Mouse (Mus musculus) E14TG2a.4 (cell line): ENCODE measurements at regions not wholly inside any gene's neighbourhood (a gene's known extent, or its start where the extent isn't known, plus 50 kb on each side); places are given as distances from the start of the nearest gene placed in this dataset.

Experiments used
- H3K27me3 ChIP-seq: 2 replicates; pipeline ENCODE4 v1.6.1; 2014; ENCODE audit warnings: low read length, control low read depth; ENCODE audit not compliant: insufficient read depth
- H3K36me3 ChIP-seq: 2 replicates; pipeline ENCODE4 v1.6.1; 2014; ENCODE audit warnings: low read length, control low read depth; ENCODE audit not compliant: insufficient read depth
- H3K4me1 ChIP-seq: replicated peaks from 2 replicates; pipeline ENCODE4 v1.6.1; 2014; ENCODE audit warnings: low read depth, low read length, control low read depth
- H3K4me3 ChIP-seq: replicated peaks from 2 replicates; pipeline ENCODE4 v1.5.1; 2014; ENCODE audit warnings: mild to moderate bottlenecking, low read length
- H3K9me3 ChIP-seq: 2 replicates; pipeline ENCODE4 v1.6.1; 2014; ENCODE audit warnings: low read length, control low read depth
- CTCF ChIP-seq: conservative IDR thresholded peaks from 2 replicates; pipeline ENCODE4 v1.5.1; 2014; ENCODE audit warnings: low read length
- NANOG ChIP-seq: IDR thresholded peaks from 2 replicates; pipeline ENCODE4 v1.6.1; 2014; ENCODE audit warnings: borderline replicate concordance, low read length, mixed read lengths
- POU5F1 ChIP-seq: IDR thresholded peaks from 2 replicates; pipeline ENCODE4 v1.6.1; 2014; ENCODE audit warnings: low read length, borderline replicate concordance

DNA sequence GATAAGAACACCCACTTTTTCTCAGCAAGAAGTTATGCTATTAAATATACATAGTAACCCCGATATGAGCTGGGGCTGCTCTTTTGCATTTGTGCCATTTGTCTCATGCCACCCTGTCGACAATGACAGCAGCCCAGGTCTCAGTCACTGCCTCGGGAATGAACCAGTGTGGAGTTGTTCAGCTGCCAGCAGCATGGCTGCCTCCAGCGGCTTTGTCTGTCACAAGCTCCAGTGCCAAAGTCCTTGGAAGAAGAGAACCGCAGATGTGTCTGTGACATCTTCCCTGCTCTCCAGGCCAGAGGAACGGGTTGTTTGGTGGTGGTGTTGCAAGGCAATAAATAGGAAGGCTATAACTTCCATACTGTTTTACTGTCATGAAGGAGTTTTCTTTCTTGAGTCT lies 130.7 kb downstream of the Cep170 start:
- H3K9me3 ChIP-seq: no peaks in the 10 kb centered on the region
- peaks cover 4% of the 10 kb centered on the region for H3K27me3 ChIP-seq
- H3K36me3 ChIP-seq: no peaks in the 10 kb centered on the region
- H3K4me1 ChIP-seq: 0 out of 2 replicates have a peak, but pooled peaks cover 3% of the 10 kb centered on the region
- H3K4me3 ChIP-seq: no peak overlapping the region
- TF ChIP-seq POU5F1 (no peak), CTCF (no peak), NANOG (no peak)

DNA sequence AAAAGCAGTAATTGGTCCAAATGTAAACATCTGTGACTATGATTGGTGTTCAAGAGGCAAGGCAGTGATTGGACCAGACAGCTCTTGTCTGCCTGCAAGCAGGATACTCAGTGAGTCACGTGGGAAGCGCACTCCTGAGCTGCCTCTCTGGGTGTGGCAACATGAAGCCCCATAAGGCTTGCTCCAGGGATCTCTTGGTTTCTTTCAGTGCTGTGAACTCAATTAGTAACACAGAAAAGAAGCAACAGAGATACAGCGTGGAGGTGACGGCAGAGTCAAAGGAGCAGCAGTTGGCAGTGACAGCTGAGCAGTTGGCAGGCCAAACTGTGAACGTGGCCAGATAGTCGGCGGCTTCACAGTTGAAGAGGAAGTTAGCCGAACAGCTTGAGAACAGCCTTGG lies 131.9 kb downstream of the Cep170 start:
- no peaks in the 10 kb centered on the region for H3K9me3 ChIP-seq
- H3K27me3 ChIP-seq: peaks cover 4% of the 10 kb centered on the region
- H3K4me1 ChIP-seq: 0 out of 2 replicates have a peak, but pooled peaks cover 3% of the 10 kb centered on the region
- H3K36me3 ChIP-seq: no peaks in the 10 kb centered on the region
- no peak overlapping the region for H3K4me3 ChIP-seq
- TF ChIP-seq NANOG: no peak
- TF ChIP-seq POU5F1: no peak
- TF ChIP-seq CTCF: no peak

DNA sequence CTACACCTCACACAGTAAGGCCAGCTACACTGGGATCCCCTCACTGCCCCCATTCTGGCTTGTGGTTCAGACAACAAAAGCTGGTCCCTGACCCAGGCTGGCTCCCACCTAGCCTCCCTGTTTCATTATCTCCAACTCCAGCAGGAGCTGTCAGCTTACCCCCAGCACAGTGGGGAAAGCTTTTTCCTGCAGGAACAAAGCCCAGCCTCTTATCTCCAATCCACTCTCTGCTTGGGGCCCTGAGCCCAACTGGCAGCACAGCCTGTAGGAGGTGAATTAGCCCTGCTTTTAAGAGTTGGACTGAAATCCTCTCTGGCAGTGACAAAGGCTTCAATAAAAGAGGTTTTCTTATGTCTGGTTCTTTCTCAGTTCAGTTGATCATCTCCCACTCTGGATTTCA lies 138.7 kb downstream of the Cep170 start:
- TF ChIP-seq POU5F1 (no peak), NANOG (no peak), CTCF (no peak)
- no peak overlapping the region for H3K4me3 ChIP-seq
- H3K27me3 ChIP-seq: no peaks in the 10 kb centered on the region

DNA sequence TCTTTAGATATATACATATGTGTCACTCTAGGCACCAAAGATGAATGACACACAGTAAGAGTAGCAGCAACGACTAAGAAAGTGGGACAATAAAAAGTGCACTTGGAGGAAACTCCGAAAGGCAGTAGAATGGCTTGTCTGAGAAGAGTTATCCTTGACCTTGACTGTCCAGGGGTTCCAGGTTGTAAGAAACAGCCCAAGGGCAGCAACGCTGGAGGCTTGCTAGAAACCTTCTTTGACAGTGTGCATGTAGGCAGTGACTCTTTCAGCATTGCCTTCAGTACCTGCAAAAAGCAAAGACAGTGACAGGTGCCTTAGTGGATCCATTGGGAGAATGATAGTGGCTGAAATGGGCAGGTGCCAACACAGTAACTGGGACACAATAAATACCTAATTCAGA lies 142.8 kb downstream of the Cep170 start:
- Histone ChIP-seq H3K9me3 (peaks cover 10% of the 10 kb centered on the region), H3K27me3 (no peaks in the 10 kb centered on the region), H3K4me1 (no peaks in the 10 kb centered on the region), H3K36me3 (no peaks in the 10 kb centered on the region), H3K4me3 (no peak overlapping the region)
- TF ChIP-seq CTCF (no peak), POU5F1 (no peak), NANOG (no peak)

More for the DNA sequence above, 138.7 kb downstream of the Cep170 start:
- Histone ChIP-seq H3K9me3 (no peaks in the 10 kb centered on the region), H3K4me1 (no peaks in the 10 kb centered on the region), H3K36me3 (no peaks in the 10 kb centered on the region)

DNA sequence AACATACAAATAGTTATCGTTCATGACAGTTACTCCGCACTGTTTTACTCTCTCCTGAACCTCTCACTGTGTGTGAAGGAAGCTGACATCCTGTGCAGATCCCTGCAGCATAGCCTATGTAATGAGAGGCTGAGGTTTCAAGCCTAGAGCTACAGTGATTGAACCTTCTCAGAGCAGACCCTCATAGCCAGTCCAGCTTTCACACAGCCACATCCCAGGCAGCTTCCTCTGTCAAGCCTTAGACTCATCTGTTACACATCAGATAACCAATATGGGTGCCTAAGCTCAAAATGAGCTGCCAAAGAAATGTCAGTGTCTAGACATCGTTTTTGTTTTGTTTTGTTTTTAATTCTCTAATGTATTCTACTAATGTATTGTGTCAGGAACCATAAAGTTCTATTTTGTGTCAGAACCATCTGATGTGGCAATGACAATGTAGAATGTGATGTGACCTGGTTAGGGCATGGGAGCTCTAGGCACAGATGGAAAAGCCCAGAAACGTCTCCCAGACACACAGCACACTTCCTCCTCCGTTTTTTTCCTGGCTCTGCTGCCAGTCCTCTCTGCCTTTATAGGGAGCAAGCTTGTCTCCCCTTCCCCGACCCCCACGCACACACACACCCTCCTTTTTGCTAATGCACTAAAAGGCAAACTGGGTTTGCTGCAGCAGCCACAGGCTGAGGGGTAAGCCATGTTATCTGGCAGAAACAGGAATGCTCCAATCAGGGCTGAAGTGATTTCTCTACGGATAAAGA lies 146.1 kb downstream of the Cep170 start:
- H3K9me3 ChIP-seq: peaks cover 23% of the 10 kb centered on the region
- TF ChIP-seq POU5F1 (no peak), CTCF (no peak), NANOG (no peak)
- no peaks in the 10 kb centered on the region for H3K36me3 ChIP-seq
- H3K4me1 ChIP-seq: no peaks in the 10 kb centered on the region
- H3K27me3 ChIP-seq: no peaks in the 10 kb centered on the region
- H3K4me3 ChIP-seq: no peak overlapping the region

DNA sequence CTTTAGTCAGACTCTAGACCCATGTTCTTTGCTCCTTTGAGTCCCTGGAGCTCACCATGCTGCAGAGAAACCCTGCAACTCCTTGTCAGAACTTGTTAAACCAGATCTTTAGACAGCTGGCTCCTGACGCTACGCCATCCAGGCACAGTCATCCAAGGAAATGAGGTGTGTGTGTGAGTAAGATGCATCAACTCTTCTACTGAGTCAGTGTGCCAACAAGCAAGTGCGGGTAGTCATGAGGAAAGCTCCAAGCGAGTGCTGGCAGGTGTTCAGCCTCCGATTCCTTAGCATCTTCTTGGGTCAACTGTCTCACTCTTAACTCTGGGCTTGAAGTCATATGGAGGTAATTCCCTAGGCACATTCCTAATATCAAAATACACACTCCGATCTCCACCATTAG lies 153.6 kb downstream of the Cep170 start:
- no peaks in the 10 kb centered on the region for H3K4me1 ChIP-seq
- TF ChIP-seq NANOG (no peak), POU5F1 (no peak), CTCF (no peak)
- H3K9me3 ChIP-seq: peaks cover 9% of the 10 kb centered on the region
- H3K36me3 ChIP-seq: no peaks in the 10 kb centered on the region
- H3K27me3 ChIP-seq: no peaks in the 10 kb centered on the region
- no peak overlapping the region for H3K4me3 ChIP-seq

DNA sequence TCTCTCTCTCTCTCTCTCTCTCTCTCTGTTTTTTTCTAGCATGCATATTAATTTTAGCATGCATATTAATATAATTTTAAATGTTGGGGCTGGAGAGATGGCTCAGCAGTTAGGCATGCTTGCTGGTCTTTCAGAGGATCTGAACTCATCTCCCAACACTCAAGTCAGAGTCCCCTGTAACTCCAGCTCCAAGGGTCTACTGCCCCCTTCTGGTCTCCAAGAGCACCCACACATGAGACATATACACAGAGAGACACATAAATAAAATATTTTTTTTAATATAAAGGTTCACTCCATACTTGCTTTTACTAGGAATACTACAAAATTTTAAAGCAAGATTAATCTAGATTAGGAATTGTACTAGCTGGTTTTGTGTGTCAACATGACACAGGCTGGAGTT lies 155.2 kb downstream of the Cep170 start:
- Histone ChIP-seq H3K27me3 (no peaks in the 10 kb centered on the region), H3K4me1 (no peaks in the 10 kb centered on the region), H3K36me3 (no peaks in the 10 kb centered on the region), H3K9me3 (peaks cover 4% of the 10 kb centered on the region; the same call in 1 of the 2 replicates), H3K4me3 (no peak overlapping the region)
- TF ChIP-seq CTCF (peak; percentile 63), POU5F1 (no peak), NANOG (no peak)

DNA sequence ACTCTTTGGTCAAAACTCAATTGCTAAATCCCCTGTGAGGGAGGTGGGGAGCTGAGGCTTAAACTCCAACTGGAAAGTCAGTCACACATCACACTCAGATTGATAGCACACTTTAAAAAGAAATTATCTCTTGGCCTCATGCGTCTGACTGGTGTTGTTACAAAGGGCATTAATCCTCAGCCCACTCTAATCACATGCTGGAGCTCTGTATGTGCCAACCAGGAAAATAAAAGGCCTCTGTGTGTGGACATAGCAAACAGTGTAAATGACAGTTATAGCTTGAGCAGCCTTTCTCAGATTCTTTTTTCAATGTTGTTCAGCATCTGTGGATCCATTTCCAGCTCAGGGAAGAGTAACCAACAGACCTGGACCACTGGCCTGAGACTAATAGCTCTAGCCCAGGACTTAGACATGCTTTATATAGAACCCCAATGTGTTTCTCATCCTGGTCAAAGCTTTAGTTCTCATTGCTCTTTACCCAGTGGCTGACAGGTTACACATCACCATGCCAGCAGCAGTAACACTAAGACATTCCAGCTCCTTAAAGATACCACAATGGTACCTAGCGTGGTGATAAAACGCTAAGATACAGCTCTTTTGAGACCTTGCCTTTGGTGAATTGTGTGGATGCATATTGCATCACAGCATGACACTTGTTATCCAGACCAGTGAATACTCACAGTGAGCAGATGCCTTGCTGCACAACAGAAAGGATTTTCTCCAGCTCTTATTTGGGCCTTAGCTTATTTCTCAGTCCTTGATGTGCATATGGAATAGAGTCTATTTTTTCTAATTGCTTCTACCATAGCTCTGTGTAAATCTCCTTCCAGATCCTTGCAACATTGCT lies 158.2 kb downstream of the Cep170 start:
- Histone ChIP-seq H3K4me1 (no peaks in the 10 kb centered on the region), H3K9me3 (no peaks in the 10 kb centered on the region), H3K4me3 (no peak overlapping the region), H3K27me3 (no peaks in the 10 kb centered on the region), H3K36me3 (no peaks in the 10 kb centered on the region)
- TF ChIP-seq NANOG (no peak), CTCF (no peak), POU5F1 (no peak)
